Mouse (Mus musculus) intestine, embryonic 16.5 days (tissue): ENCODE data around the gene Amer3. TPM values are rescaled to one million over a fixed set of nuclear protein-coding genes. Genes with fewer than 3 reads are reported as not detected.
A peak's percentile ranks its signal among the peaks of the same experiment; 100 is the strongest.
"Not testable (repeated sequence)": the region's sequence is repeated elsewhere in the genome, so short reads cannot be mapped to it uniquely, and the experiment has no call there.

Source experiments
- ATAC-seq: fragments of 200-750 bp; cut with Nextera tagmentation; 2 replicates; pipeline ENCODE4 v1.8.0; 2017; ENCODE audit warnings: moderate TSS enrichment, moderate library complexity
- H3K27ac ChIP-seq: fragments of 300-500 bp; sonication (generic); 2 replicates; pipeline ENCODE4 v1.5.1; 2014; ENCODE audit warnings: mild to moderate bottlenecking, low read length
- H3K27me3 ChIP-seq: fragments of 300-500 bp; sonication (generic); replicated peaks from 2 replicates; pipeline ENCODE4 v1.6.1; 2014; ENCODE audit warnings: low read length, control low read depth, mixed read lengths; ENCODE audit not compliant: control insufficient read depth, insufficient read depth
- H3K36me3 ChIP-seq: fragments of 300-500 bp; sonication (generic); 2 replicates; pipeline ENCODE4 v1.6.1; 2014; ENCODE audit warnings: low read length, control low read depth; ENCODE audit not compliant: control insufficient read depth, insufficient read depth
- H3K4me1 ChIP-seq: fragments of 300-500 bp; sonication (generic); 2 replicates; pipeline ENCODE4 v1.6.1; 2014; ENCODE audit warnings: low read length, control low read depth, mixed read lengths; ENCODE audit not compliant: control insufficient read depth, insufficient read depth
- H3K4me2 ChIP-seq: fragments of 300-500 bp; sonication (generic); 2 replicates; pipeline ENCODE4 v1.6.1; 2014; ENCODE audit warnings: low read depth, low read length, control low read depth
- H3K4me3 ChIP-seq: fragments of 300-500 bp; sonication (generic); 2 replicates; pipeline ENCODE4 v1.5.1; 2014; ENCODE audit warnings: mild to moderate bottlenecking, low read length
- H3K9ac ChIP-seq: fragments of 300-500 bp; sonication (generic); 2 replicates; pipeline ENCODE4 v1.6.1; 2014; ENCODE audit warnings: low read depth, low read length
- H3K9me3 ChIP-seq: fragments of 300-500 bp; sonication (generic); 2 replicates; pipeline ENCODE4 v1.6.1; 2016; ENCODE audit warnings: low read length, control low read depth; ENCODE audit not compliant: control insufficient read depth
- WGBS: fragments of 180-500 bp; shearing (Covaris S2); extraction: QIAGEN DNeasy Blood & Tissue Kit; methylation state at CpG from one replicate; pipeline ENCODE4 v1.1.7; 2014; 5-methylcytosine and 5-hydroxymethylcytosine counted together
- polyA plus RNA-seq: library from polyadenylated mRNA; unstranded; fragments of >200 nt; fragmentation: Nextera tagmentation; extraction: Ambion mirVana; gene quantifications from 2 replicates; pipeline ENCODE4 v1.2.1, GENCODE M21; 2015

Gene Amer3
- polyA plus RNA-seq, result 0.64 and 0.72 TPM in 2 replicates

DNA sequence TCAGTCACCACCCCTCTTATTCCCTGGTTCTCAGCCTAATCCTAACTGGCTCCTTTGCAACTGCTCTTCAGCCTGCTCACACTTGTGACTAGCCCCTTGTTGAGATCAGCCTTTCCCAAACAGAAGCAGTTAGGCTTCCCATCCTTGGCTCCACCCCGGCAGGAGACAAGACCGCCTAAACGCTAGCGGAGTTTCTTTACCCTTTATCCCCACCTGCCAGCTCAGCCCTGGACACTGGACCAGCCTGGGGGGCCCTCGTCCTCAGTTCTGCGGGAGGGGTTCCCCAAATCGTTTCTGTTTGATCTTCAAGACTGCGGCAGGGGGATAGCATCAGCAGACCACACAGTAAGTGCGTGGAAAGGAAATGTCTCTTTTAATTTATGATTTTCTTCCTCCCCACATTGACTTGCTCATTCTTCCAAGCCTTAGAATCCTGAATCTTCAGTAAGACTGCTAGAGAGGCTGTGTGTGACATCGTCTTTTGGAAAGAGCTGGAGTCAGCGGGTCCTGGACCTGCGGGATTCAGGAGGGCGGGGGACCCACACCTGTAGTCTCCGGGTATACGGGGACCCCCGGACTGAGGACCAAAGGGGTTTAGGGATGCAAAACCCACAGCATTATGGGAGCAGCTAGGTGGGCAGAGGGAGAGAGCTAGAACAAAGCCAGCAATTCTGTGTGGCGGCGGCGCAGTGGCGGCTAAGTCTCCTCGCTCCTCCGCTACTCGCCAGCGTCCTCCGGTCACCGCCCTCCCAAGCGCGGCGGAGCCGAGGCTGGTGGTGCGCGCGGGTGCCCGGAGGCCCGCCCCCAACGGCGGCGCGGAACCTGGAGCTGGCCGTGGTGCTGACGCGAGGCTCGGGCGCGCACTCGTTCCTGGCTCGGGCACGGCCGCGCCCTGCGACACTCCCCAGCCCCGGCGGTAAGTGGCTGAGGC lies at the start of gene Amer3:
TSS of gene Amer3 (plus strand) at position 807 of the 931 bp plus-strand sequence.
- Histone ChIP-seq H3K4me3 (peak within 1 kb of the TSS; percentile 42), H3K27me3 (peaks cover 15% of the 10 kb centered on the region), H3K27ac (no peak within 1 kb of the TSS), H3K9me3 (no peaks in the 10 kb centered on the region), H3K4me2 (peak within 1 kb of the TSS; percentile 67), H3K36me3 (no peaks in the 10 kb centered on the region), H3K4me1 (peaks cover 7% of the 10 kb centered on the region), H3K9ac (no peak within 1 kb of the TSS)
- ATAC-seq, result peak; percentile 96
- under 1% methylated on average over 50 of the region's 53 CpGs for WGBS

DNA sequence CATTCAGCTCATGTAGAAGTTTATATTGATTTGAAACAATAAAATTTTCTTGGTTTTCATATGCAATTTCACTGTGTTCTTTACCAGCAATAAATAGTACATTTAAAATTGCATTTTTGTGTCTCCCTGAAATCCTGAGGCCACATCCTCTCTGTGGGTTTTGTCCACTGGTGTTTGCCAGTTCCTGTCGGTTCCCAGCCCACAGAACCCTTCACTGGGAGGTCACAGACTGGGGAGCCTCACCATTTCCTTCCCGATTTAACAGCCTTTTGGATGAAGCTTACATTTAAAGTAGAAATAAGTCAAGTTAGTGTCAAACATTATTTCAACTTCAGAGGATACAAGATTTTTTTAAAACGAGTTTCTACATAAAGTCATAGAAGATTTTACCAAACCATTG lies 44.9 kb upstream of the Amer3 start:
- H3K4me3 ChIP-seq, ATAC-seq: not testable (repeated sequence)
- WGBS, result 30% methylated on average over 3 of the region's 3 CpGs

GRCm38 (mm10) chr1:34535043-34535698 lies 44.3 kb upstream of the Amer3 start, which contains the start of gene Cfc1:
Gene Cfc1 (plus strand): TSS chr1:34535648.
- H3K36me3 ChIP-seq, H3K4me3 ChIP-seq, H3K27ac ChIP-seq, H3K9ac ChIP-seq, H3K9me3 ChIP-seq, ATAC-seq, H3K4me1 ChIP-seq: not testable (repeated sequence)
- 30% methylated on average over 7 of the region's 7 CpGs for WGBS
- Histone ChIP-seq H3K4me2 (peak within 1 kb of the TSS; percentile 44), H3K27me3 (peaks cover 16% of the 10 kb centered on the region)

More for the DNA sequence above, 44.9 kb upstream of the Amer3 start:
- not testable (repeated sequence) for H3K36me3 ChIP-seq, H3K4me1 ChIP-seq, H3K27ac ChIP-seq, H3K9me3 ChIP-seq, H3K4me2 ChIP-seq, H3K9ac ChIP-seq
- H3K27me3 ChIP-seq, result peaks cover 16% of the 10 kb centered on the region

- Histone ChIP-seq H3K27me3 (peaks cover 16% of the 10 kb centered on the region), H3K27ac (no peak overlapping the region), H3K36me3 (no peaks in the 10 kb centered on the region), H3K9ac (no peak overlapping the region), H3K9me3 (no peaks in the 10 kb centered on the region), H3K4me2 (peak overlapping the region; percentile 44), H3K4me1 (0 out of 2 replicates have a peak, but pooled peaks cover 5% of the 10 kb centered on the region), H3K4me3 (no peak overlapping the region)
- ATAC-seq, result no peak
- WGBS, result 3% methylated on average over 14 of the region's 14 CpGs
Measured at GRCm38 (mm10) chr1:34536291-34536766, 43.1 kb upstream of the Amer3 start.

- peak; percentile 71 for ATAC-seq
- H3K9me3 ChIP-seq, result no peaks in the 10 kb centered on the region
- H3K9ac ChIP-seq, result no peak overlapping the region
- no peaks in the 10 kb centered on the region for H3K36me3 ChIP-seq
- no peak overlapping the region for H3K27ac ChIP-seq
- peaks cover 16% of the 10 kb centered on the region for H3K27me3 ChIP-seq
- 4% methylated on average over 16 of the region's 16 CpGs for WGBS
- peak overlapping the region; percentile 44 for H3K4me2 ChIP-seq
- H3K4me1 ChIP-seq, result 0 out of 2 replicates have a peak, but pooled peaks cover 5% of the 10 kb centered on the region
- peak overlapping the region; percentile 25 for H3K4me3 ChIP-seq
Measured at GRCm38 (mm10) chr1:34536767-34537485, 42.5 kb upstream of the Amer3 start.

DNA sequence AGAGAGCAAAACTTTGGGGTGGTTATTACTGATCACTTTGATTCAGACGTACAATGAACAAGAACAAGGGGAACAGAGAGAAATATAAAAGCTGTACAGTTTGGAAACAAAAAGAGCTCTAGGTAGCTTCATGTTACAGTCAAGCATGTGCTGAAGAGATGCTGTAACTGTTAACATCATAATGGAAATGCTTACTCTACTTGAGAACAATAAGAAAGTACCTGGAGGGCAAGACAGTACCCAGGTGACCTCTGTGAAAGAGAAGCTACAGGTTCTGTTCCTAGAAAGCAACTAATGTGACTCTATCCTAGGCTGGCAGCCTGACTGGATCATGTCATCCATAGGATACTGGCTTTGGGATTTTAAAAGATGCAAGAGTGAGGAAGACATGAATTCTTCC lies 32.4 kb upstream of the Amer3 start:
- Histone ChIP-seq H3K4me1 (no peaks in the 10 kb centered on the region), H3K27me3 (no peaks in the 10 kb centered on the region), H3K9ac (no peak overlapping the region), H3K9me3 (no peaks in the 10 kb centered on the region; the same call in 1 of the 2 replicates), H3K36me3 (no peaks in the 10 kb centered on the region), H3K4me2 (no peak overlapping the region), H3K4me3 (no peak overlapping the region), H3K27ac (no peak overlapping the region)
- no peak for ATAC-seq
- 85% methylated on average over 1 of the region's 1 CpGs for WGBS

DNA sequence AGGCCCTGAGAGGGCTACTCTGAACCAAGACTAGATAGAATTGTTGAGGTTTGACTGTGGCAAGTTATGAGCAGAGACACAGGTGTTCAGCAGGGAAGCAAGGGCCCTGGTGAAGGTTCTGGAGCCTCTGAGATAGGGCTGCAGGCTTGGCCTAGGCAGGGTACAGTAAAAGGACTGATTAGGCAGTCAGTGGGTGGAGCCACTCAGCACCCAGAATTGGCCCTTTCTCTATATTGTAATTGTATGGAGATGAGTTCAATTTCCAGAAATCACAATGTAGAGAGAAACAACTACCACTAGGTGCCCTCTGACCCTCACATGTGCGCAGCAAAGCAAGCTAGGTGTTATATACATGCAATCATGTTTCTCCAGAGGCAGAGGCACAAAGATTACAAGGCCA lies 25.8 kb upstream of the Amer3 start:
- no peaks in the 10 kb centered on the region for H3K27me3 ChIP-seq
- ATAC-seq, result no peak
- no peak overlapping the region for H3K4me2 ChIP-seq
- no peak overlapping the region for H3K4me3 ChIP-seq
- no peaks in the 10 kb centered on the region; the same call in 1 of the 2 replicates for H3K9me3 ChIP-seq
- H3K9ac ChIP-seq, result no peak overlapping the region
- WGBS, result 91% methylated on average over 1 of the region's 1 CpGs
- H3K27ac ChIP-seq, result no peak overlapping the region
- no peaks in the 10 kb centered on the region for H3K36me3 ChIP-seq
- no peaks in the 10 kb centered on the region for H3K4me1 ChIP-seq

- Histone ChIP-seq H3K9ac (no peak overlapping the region), H3K9me3 (no peaks in the 10 kb centered on the region), H3K36me3 (no peaks in the 10 kb centered on the region), H3K27ac (no peak overlapping the region), H3K4me3 (no peak overlapping the region), H3K4me2 (no peak overlapping the region), H3K27me3 (no peaks in the 10 kb centered on the region), H3K4me1 (no peaks in the 10 kb centered on the region)
- WGBS, result 85% methylated on average over 7 of the region's 7 CpGs
- ATAC-seq, result no peak
Measured at GRCm38 (mm10) chr1:34554275-34554674, 25.2 kb upstream of the Amer3 start.

DNA sequence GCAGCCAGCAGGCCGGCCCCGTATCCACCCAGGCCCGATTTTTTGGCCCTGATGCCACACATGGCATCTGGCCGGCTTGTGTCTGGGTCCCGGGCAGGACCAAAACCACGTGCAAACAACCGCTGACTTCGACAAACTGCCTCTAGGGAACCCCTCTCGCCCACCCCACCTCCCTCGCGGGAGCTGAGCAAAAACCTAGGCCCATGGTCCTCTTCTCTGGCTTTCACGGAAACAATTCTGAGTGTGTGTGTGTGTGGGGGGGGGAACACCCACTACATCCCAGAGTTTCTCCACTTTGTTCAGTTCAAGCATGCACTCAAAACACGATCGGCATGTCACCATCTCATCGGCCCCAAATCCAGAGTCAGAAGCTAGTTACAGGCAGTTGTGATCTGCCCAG lies 18.6 kb upstream of the Amer3 start, which contains the start of gene Prss40:
TSS of gene Prss40 (minus strand) at position 101 of the 400 bp plus-strand sequence.
- Histone ChIP-seq H3K4me2 (no peak within 1 kb of the TSS), H3K4me1 (no peaks in the 10 kb centered on the region), H3K27me3 (no peaks in the 10 kb centered on the region), H3K27ac (no peak within 1 kb of the TSS), H3K36me3 (no peaks in the 10 kb centered on the region), H3K4me3 (no peak within 1 kb of the TSS), H3K9ac (no peak within 1 kb of the TSS), H3K9me3 (no peaks in the 10 kb centered on the region)
- 86% methylated on average over 15 of the region's 15 CpGs for WGBS
- ATAC-seq, result no peak
